Mouse (Mus musculus) thymus, adult 2 months (tissue): ENCODE results near the gene Csf1. TPM values are rescaled to one million over a fixed set of nuclear protein-coding genes. Genes with fewer than 3 reads are reported as not detected.

Experiments
- DNase-seq: peaks from one replicate; pipeline ENCODE4 v3.0.0; 2021
- H3K27ac ChIP-seq: fragments of 200-500 bp; 2 replicates; pipeline ENCODE4 v1.5.1; 2012; ENCODE audit warnings: low read length, control low read depth; ENCODE audit not compliant: control insufficient read depth, insufficient read depth
- H3K27me3 ChIP-seq: fragments of 200-500 bp; 2 replicates; pipeline ENCODE4 v1.6.1; 2012; ENCODE audit warnings: mild to moderate bottlenecking, low read length, moderate library complexity, mixed read lengths; ENCODE audit not compliant: control insufficient read depth, insufficient read depth
- H3K36me3 ChIP-seq: fragments of 200-500 bp; 2 replicates; pipeline ENCODE4 v1.6.1; 2012; ENCODE audit warnings: mild to moderate bottlenecking, low read length, moderate library complexity; ENCODE audit not compliant: control insufficient read depth, insufficient read depth
- H3K4me1 ChIP-seq: fragments of 200-500 bp; replicated peaks from 2 replicates; pipeline ENCODE4 v1.6.1; 2012; ENCODE audit warnings: low read length; ENCODE audit not compliant: control insufficient read depth, insufficient read depth
- H3K4me3 ChIP-seq: fragments of 200-500 bp; 2 replicates; pipeline ENCODE4 v1.5.1; 2012; ENCODE audit warnings: mild to moderate bottlenecking, low read length, control low read depth, moderate library complexity; ENCODE audit not compliant: control insufficient read depth, insufficient read depth
- CTCF ChIP-seq: fragments of 200-500 bp; IDR thresholded peaks from 2 replicates; pipeline ENCODE4 v1.5.1; 2012; ENCODE audit warnings: mild to moderate bottlenecking, control low read depth, low read length, moderate library complexity, borderline replicate concordance; ENCODE audit not compliant: control insufficient read depth, poor library complexity, insufficient read depth; ENCODE audit errors: extremely low read depth
- POLR2A ChIP-seq: fragments of 200-500 bp; IDR thresholded peaks from 2 replicates; pipeline ENCODE4 v1.6.1; 2012; ENCODE audit warnings: mild to moderate bottlenecking, low read length, control low read depth, moderate library complexity; ENCODE audit not compliant: control insufficient read depth, poor library complexity, insufficient read depth; ENCODE audit errors: extremely low read depth
- WGBS: fragments of 180-500 bp; shearing (Covaris S2); methylation state at CpG from one replicate; pipeline ENCODE4 v1.1.7; 2018; 5-methylcytosine and 5-hydroxymethylcytosine counted together
- polyA plus RNA-seq: library from polyadenylated mRNA; depleted of rRNA; stranded (reverse); fragments of >200 nt; gene quantifications from 2 replicates; pipeline ENCODE4 v1.2.3, GENCODE M21; 2012

The Csf1 gene
- polyA plus RNA-seq, 1 experiment: 12.5 TPM

DNA sequence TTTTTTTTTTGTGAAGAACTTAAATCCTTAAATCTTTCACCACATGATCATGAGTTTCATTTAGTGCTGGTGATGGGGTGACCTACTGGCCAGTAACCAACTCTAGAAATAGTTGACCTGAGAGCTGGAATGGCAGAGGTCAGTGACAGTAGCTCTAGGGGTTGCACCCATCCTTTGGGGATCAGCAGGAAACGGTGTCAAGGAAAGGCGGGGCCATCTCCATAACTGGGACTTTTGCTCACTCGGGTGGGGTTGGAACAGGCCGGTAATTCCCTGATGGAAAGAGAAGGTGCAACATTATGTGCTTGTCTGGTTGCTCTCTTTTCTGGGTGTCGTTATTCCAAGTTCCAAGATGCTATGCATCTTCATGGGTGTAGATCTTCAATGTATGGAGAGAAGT, 38.7 kb upstream of the Csf1 start:
- 93% methylated on average over 5 of the region's 5 CpGs for WGBS
- Histone ChIP-seq H3K4me3 (no peak overlapping the region), H3K27ac (no peak overlapping the region), H3K27me3 (no peaks in the 10 kb centered on the region), H3K36me3 (no peaks in the 10 kb centered on the region), H3K4me1 (no peaks in the 10 kb centered on the region; the same call in 1 of the 2 replicates)
- TF ChIP-seq POLR2A (no peak), CTCF (no peak)
- no peak for DNase-seq

DNA sequence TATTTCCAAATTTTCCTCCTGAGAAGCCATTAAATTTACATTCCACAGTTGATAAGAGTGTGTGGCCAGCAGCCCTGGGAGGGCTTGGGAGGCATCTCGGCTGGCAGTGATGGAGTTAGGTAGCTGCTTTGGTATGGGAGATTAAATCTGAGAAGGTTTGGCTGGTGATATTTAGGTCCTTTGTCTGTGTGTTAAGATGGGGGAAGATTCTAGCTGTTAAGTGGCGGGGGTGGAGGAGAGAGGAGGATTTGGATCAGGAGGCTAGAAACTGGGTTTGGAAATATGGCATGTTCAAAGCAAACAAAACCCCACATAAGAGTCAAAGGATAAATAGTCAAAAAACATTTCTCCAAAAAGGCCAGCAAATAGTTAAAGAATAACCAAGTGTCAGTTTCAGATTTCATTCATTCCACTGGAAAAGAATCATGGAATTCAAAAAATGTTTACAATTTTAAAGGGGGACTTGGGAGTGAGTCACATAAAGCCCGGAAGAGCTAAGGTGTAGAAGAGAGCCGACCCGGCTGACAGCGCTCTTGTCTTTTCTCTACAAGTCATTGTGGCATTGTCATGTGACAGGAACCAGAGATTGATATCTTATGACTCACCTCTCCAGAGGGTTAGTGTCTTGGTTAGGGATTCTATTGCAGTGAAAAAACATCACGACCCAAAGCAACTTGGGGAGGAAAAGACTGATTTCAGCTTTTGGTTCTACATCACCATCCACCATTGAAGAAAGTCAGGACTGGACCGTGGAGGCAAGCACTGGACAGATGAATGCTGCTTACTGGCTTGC, 36.1 kb upstream of the Csf1 start:
- TF ChIP-seq CTCF: no peak
- no peak for TF ChIP-seq POLR2A
- no peak for DNase-seq
- H3K4me3 ChIP-seq: no peak overlapping the region
- 36% methylated on average over 8 of the region's 8 CpGs for WGBS
- no peaks in the 10 kb centered on the region for H3K36me3 ChIP-seq
- H3K4me1 ChIP-seq: no peaks in the 10 kb centered on the region; the same call in 1 of the 2 replicates
- H3K27ac ChIP-seq: no peak overlapping the region
- no peaks in the 10 kb centered on the region for H3K27me3 ChIP-seq

DNA sequence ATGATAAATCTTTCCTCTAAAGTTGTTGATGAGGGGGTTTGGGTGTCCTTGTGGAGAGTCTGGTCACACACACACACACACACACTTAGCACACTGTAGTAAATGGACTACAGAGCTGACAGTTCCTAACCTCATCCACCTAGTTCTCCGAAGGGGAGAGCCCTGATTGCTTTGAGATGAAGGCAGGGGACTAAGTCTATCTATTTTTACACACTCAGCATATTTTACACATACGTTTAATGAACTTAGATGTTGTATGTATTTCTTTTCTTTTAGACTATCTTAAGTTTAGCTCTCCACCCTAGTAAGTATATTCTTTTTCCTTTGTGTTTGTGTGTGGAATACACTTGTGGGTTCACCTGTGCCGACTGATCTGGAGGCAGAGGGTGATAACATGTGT, 34.6 kb upstream of the Csf1 start:
- 93% methylated on average over 3 of the region's 3 CpGs for WGBS

DNA sequence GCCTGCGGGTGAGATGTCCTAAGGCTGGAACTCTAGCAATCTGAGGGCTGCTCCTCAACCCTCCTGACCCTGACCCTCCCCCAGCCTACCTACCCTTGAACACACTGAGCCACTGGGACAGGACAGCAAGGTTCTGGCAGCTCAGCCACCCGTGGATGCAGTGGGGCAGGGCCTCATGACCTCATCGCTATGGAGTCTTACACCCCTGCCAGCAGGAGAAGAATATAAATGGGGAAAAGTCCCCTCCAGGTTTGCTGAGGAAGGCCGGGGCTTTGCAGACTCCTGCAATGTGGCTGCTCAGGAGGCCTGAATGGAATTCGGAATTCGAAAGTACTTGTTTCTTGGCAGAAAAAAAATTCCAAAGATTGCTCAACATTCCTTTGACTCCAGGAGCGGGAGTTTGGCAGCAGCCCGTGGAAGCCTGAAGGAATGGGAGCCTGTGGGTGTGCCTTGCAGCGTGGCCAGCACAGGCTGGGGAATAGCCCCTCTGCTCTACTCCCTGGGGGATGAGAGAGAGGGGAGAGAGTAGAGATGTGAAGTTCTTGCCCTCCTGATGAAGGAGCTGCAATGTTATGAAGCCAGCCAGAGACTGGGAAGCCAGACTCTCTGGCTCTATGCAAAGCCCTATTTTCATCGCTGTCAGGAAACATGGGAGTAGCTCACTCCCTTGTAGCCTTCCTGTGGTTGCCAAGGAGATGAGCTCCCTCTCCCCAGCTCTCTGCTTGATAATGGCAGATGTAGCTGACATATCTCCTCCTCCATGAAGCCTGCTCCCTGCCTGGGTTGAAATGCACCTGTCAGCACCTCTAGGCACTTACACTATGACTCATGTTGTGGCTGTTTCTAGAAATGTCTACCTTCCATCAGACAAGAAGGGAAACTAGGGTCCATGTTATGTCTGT, 33.3 kb upstream of the Csf1 start:
- no peaks in the 10 kb centered on the region for H3K36me3 ChIP-seq
- no peaks in the 10 kb centered on the region; the same call in 1 of the 2 replicates for H3K4me1 ChIP-seq
- no peaks in the 10 kb centered on the region for H3K27me3 ChIP-seq
- no peak overlapping the region for H3K4me3 ChIP-seq
- no peak for DNase-seq
- TF ChIP-seq CTCF (no peak), POLR2A (no peak)
- 88% methylated on average over 10 of the region's 10 CpGs for WGBS
- no peak overlapping the region for H3K27ac ChIP-seq

More for the DNA sequence above, 34.6 kb upstream of the Csf1 start:
- no peaks in the 10 kb centered on the region for H3K36me3 ChIP-seq
- H3K4me3 ChIP-seq: no peak overlapping the region
- TF ChIP-seq CTCF (no peak), POLR2A (no peak)
- no peak overlapping the region for H3K27ac ChIP-seq
- DNase-seq: no peak
- H3K4me1 ChIP-seq: no peaks in the 10 kb centered on the region; the same call in 1 of the 2 replicates
- no peaks in the 10 kb centered on the region for H3K27me3 ChIP-seq

DNA sequence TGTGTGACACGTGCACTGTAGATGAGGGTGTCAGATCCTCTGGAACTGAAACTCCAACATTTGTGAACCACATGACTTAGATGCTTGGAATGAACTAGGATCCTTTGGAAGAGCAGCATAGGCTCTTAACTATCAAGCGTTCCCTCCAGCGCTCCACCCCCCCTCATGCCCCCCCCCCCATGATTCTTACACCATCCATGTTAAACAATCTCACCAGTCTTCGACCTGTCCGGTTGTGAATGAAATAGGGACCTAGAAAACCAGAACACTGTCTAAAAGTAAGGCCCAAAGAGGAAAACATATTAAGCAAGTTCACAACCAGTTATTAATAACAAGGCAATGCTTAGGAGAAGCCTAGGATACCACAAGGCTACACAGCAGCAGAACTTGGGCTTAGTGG, 32.5 kb upstream of the Csf1 start:
- Histone ChIP-seq H3K27ac (no peak overlapping the region), H3K36me3 (no peaks in the 10 kb centered on the region), H3K4me1 (no peaks in the 10 kb centered on the region; the same call in 1 of the 2 replicates), H3K4me3 (no peak overlapping the region), H3K27me3 (no peaks in the 10 kb centered on the region)
- 87% methylated on average over 5 of the region's 5 CpGs for WGBS
- DNase-seq: no peak
- no peak for TF ChIP-seq POLR2A
- TF ChIP-seq CTCF: no peak

DNA sequence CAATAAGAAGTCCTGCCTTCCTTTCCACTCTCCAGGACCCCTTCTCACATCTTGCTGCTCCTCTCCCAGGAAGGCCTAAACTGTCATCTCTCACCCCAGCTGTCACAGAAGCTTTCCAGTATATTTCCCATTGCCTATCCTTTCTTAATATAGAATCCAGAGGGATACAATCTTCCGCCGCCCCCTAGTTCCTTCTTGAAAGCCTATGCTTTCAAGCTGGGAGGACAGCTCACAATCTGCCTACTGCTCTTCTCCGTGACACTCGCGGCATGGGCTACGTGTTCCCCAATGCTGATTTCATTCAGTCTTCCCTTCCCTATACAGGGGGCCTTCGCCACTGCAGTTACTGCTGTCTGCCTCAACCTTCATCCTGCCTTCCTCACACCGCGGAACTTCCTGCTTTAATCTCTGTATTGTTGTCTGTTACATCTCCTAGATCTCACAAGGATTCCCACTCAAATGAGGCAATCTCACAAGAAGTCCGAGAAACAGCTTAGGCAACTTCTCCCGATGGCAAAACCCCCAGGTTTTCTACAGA, 30.6 kb upstream of the Csf1 start:
- 83% methylated on average over 11 of the region's 11 CpGs for WGBS
- DNase-seq: no peak
- Histone ChIP-seq H3K4me1 (no peaks in the 10 kb centered on the region), H3K27ac (no peak overlapping the region), H3K36me3 (no peaks in the 10 kb centered on the region), H3K4me3 (no peak overlapping the region), H3K27me3 (no peaks in the 10 kb centered on the region; the same call in 1 of the 2 replicates)
- TF ChIP-seq POLR2A (no peak), CTCF (no peak)
